Comparison of ENCODE assay signal across 12 mouse cellular contexts in genomic region chr9:49795881-49796280, GRCm38 (mm10). TPM values are rescaled to one million over a fixed set of nuclear protein-coding genes. Genes with fewer than 3 reads are reported as not detected.
DNase-seq lines count a peak whose midpoint lies in the region; ATAC-seq and TF ChIP-seq lines count a peak whose summit lies in the region.
"Had no signal": no experiment of that assay in that cellular context is flagged by ENCODE, and none has a peak within 500 bp of the region (broad histone marks: within the 10 kb centered on the region; RNA-seq: fewer than 3 reads in every experiment).

No protein-coding gene starts in this region.

- no peak for TF ChIP-seq CTCF in midbrain, postnatal 0 days (IDR thresholded peaks at IDR 0.05)

- H3K4me3 ChIP-seq in hindbrain, embryonic 10.5 days = peak overlapping the region; percentile 82
- no peak overlapping the region for H3K4me3 ChIP-seq in hindbrain, embryonic 11.5 days (ENCODE audit: low read depth, low read length)
- peak overlapping the region; percentile 96 for H3K4me3 ChIP-seq in hindbrain, embryonic 13.5 days
- peak overlapping the region; percentile 89 for H3K4me3 ChIP-seq in midbrain, postnatal 0 days (ENCODE audit: low read depth, low read length)

- intact Hi-C loops in heart, postnatal 36 days (cut with DNase I) = no loop called here

- peaks cover 15% of the 10 kb centered on the region for H3K27me3 ChIP-seq in hindbrain, embryonic 10.5 days (ENCODE audit: insufficient read depth, poor library complexity, severe bottlenecking)
- H3K27me3 ChIP-seq in hindbrain, embryonic 11.5 days (ENCODE audit: control insufficient read depth, insufficient read depth, low read length) = no peaks in the 10 kb centered on the region
- 0 out of 2 replicates have a peak, but pooled peaks cover 4% of the 10 kb centered on the region for H3K27me3 ChIP-seq in hindbrain, embryonic 13.5 days
- no peaks in the 10 kb centered on the region for H3K27me3 ChIP-seq in midbrain, postnatal 0 days (ENCODE audit: insufficient read depth, low read length)
- H3K27me3 ChIP-seq: heart, embryonic 15.5 days had no signal

- H3K27ac ChIP-seq in hindbrain, embryonic 10.5 days = no peak overlapping the region
- no peak overlapping the region for H3K27ac ChIP-seq in hindbrain, embryonic 11.5 days (ENCODE audit: low read depth, low read length)
- no peak overlapping the region for H3K27ac ChIP-seq in hindbrain, embryonic 13.5 days
- H3K27ac ChIP-seq in midbrain, postnatal 0 days (ENCODE audit: low read depth, low read length) = no peak overlapping the region
- H3K27ac ChIP-seq: limb, embryonic 13.5 days had no signal

- no peaks in the 10 kb centered on the region for H3K36me3 ChIP-seq in hindbrain, embryonic 10.5 days
- H3K36me3 ChIP-seq in hindbrain, embryonic 11.5 days (ENCODE audit: control insufficient read depth, insufficient read depth, low read length) = no peaks in the 10 kb centered on the region
- H3K36me3 ChIP-seq in hindbrain, embryonic 13.5 days = no peaks in the 10 kb centered on the region
- H3K36me3 ChIP-seq in midbrain, postnatal 0 days (ENCODE audit: insufficient read depth, low read length) = no peaks in the 10 kb centered on the region
- H3K36me3 ChIP-seq: heart, embryonic 15.5 days; limb, embryonic 13.5 days had no signal

- peaks cover 18% of the 10 kb centered on the region for H3K4me1 ChIP-seq in hindbrain, embryonic 10.5 days (replicated peaks)
- no peaks in the 10 kb centered on the region for H3K4me1 ChIP-seq in hindbrain, embryonic 11.5 days (replicated peaks; ENCODE audit: control insufficient read depth, insufficient read depth, low read length)
- peaks cover 57% of the 10 kb centered on the region for H3K4me1 ChIP-seq in hindbrain, embryonic 13.5 days (replicated peaks)
- peaks cover 15% of the 10 kb centered on the region; the same call in 1 of the 2 replicates for H3K4me1 ChIP-seq in midbrain, postnatal 0 days (ENCODE audit: insufficient read depth, low read length)

- H3K4me2 ChIP-seq in hindbrain, embryonic 11.5 days (replicated peaks; ENCODE audit: low read depth, low read length) = no peak overlapping the region
- peak overlapping the region; percentile 81 for H3K4me2 ChIP-seq in hindbrain, embryonic 13.5 days
- H3K4me2 ChIP-seq in midbrain, postnatal 0 days (ENCODE audit: low read depth, low read length, poor library complexity, severe bottlenecking) = peak overlapping the region; percentile 66

- no peak for DNase-seq in hindbrain, embryonic 10.5 days (ENCODE audit: low spot score)
- DNase-seq in hindbrain, embryonic 11.5 days (ENCODE audit: low spot score) = no peak
- DNase-seq in brain, adult 2 months (ENCODE audit: low read depth, low spot score) = peak; percentile 54
- peak; percentile 12 for DNase-seq in midbrain, postnatal 0 days (ENCODE audit: low spot score)
- DNase-seq in spleen, adult 18-20 months = no peak
- DNase-seq in heart, postnatal 36 days = no peak
- DNase-seq: B cell, adult 2 months had no signal

- no peaks in the 10 kb centered on the region for H3K9me3 ChIP-seq in hindbrain, embryonic 10.5 days
- H3K9me3 ChIP-seq in hindbrain, embryonic 11.5 days (ENCODE audit: control insufficient read depth, low read length) = no peaks in the 10 kb centered on the region
- H3K9me3 ChIP-seq in hindbrain, embryonic 13.5 days = no peaks in the 10 kb centered on the region
- H3K9me3 ChIP-seq in midbrain, postnatal 0 days (ENCODE audit: low read length) = no peaks in the 10 kb centered on the region
- H3K9me3 ChIP-seq: heart, embryonic 15.5 days; limb, embryonic 13.5 days had no signal

- WGBS in hindbrain, embryonic 10.5 days = 64% methylated on average over 5 of the region's 5 CpGs
- 61% methylated on average over 5 of the region's 5 CpGs for WGBS in hindbrain, embryonic 11.5 days
- 41% methylated on average over 5 of the region's 5 CpGs for WGBS in hindbrain, embryonic 13.5 days
- 21% methylated on average over 5 of the region's 5 CpGs for WGBS in midbrain, postnatal 0 days

- no peak for ATAC-seq in hindbrain, embryonic 11.5 days (ENCODE audit: low FRiP score)
- ATAC-seq in hindbrain, embryonic 13.5 days (ENCODE audit: low FRiP score) = no peak
- no peak for ATAC-seq in midbrain, postnatal 0 days (ENCODE audit: low FRiP score)
- ATAC-seq: inflammation-experienced regulatory T-cells, adult 6 months; liver, postnatal 0 days had no signal

- H3K9ac ChIP-seq in hindbrain, embryonic 11.5 days (ENCODE audit: low read depth, low read length) = no peak overlapping the region
- H3K9ac ChIP-seq in hindbrain, embryonic 13.5 days = peak overlapping the region; percentile 65
- no peak overlapping the region for H3K9ac ChIP-seq in midbrain, postnatal 0 days (replicated peaks; ENCODE audit: low read length, poor library complexity, severe bottlenecking)
- H3K9ac ChIP-seq: liver, postnatal 0 days had no signal

RNA-seq across cellular contexts. Expression of gene Ncam1, which starts 2.8 kb away (rescaled TPM):
- polyA plus RNA-seq in hindbrain, embryonic 10.5 days (2016; fragmentation: Nextera tagmentation; extraction: Ambion mirVana) = 56.3 and 126 TPM in 2 replicates
- polyA plus RNA-seq in hindbrain, embryonic 11.5 days (2014; fragmentation: Nextera tagmentation; extraction: Ambion mirVana) = 137 and 143 TPM in 2 replicates
- polyA plus RNA-seq in hindbrain, embryonic 13.5 days (2015; fragmentation: Nextera tagmentation; extraction: Ambion mirVana) = 446 and 470 TPM in 2 replicates
- 601 and 603 TPM in 2 replicates for total RNA-seq in midbrain, postnatal 0 days (2014; rRNA removed)
- polyA plus RNA-seq in midbrain, postnatal 0 days (2015; fragmentation: Nextera tagmentation; extraction: Ambion mirVana) = 615 and 685 TPM in 2 replicates
- 1 to 10 TPM; 4.5 to 6.0 TPM for total RNA-seq in heart, postnatal 36 days (2021)

Comparison
In these comparisons a context has a peak if more than half of its experiments do, and no peak if none do; other contexts are left out.
1. DNase-seq: peak in brain, adult 2 months (single experiment) and midbrain, postnatal 0 days (single experiment); none in hindbrain, embryonic 10.5 days (single experiment), hindbrain, embryonic 11.5 days (single experiment), spleen, adult 18-20 months (0 of 2) and heart, postnatal 36 days (0 of 2).